Mouse (Mus musculus) cortical plate, adult 2 months (tissue): Measurements from ENCODE around the gene Cenpt.

Experiments used
- CTCF ChIP-seq: fragments of 200-500 bp; IDR thresholded peaks from 2 replicates; pipeline ENCODE4 v1.5.1; 2011; ENCODE audit warnings: mild to moderate bottlenecking, control low read depth, low read length; ENCODE audit not compliant: insufficient read depth; ENCODE audit errors: extremely low read depth
- POLR2A ChIP-seq: fragments of 200-500 bp; IDR thresholded peaks from 2 replicates; pipeline ENCODE4 v1.6.1; 2011; ENCODE audit warnings: mild to moderate bottlenecking, low read length, control low read depth; ENCODE audit not compliant: insufficient read depth; ENCODE audit errors: extremely low read depth

GRCm38 (mm10) chr8:105897801-105898480, 44.9 kb upstream of the Cenpt start:
- no peak for TF ChIP-seq POLR2A
- TF ChIP-seq CTCF = no peak
